Mouse (Mus musculus) testis, adult 2 months (tissue): ENCODE measurements around the gene Ppp1r13b.

Source experiments
- CTCF ChIP-seq: fragments of 200-500 bp; IDR thresholded peaks from 2 replicates; pipeline ENCODE4 v1.5.1; 2012; ENCODE audit warnings: low read depth, mild to moderate bottlenecking, inconsistent platforms, low read length, moderate library complexity; ENCODE audit not compliant: control insufficient read depth, insufficient read depth, insufficient replicate concordance
- POLR2A ChIP-seq: fragments of 200-500 bp; IDR thresholded peaks from 2 replicates; pipeline ENCODE4 v1.6.1; 2012; ENCODE audit warnings: low read depth, mild to moderate bottlenecking, inconsistent platforms, low read length, moderate library complexity; ENCODE audit not compliant: control insufficient read depth

DNA sequence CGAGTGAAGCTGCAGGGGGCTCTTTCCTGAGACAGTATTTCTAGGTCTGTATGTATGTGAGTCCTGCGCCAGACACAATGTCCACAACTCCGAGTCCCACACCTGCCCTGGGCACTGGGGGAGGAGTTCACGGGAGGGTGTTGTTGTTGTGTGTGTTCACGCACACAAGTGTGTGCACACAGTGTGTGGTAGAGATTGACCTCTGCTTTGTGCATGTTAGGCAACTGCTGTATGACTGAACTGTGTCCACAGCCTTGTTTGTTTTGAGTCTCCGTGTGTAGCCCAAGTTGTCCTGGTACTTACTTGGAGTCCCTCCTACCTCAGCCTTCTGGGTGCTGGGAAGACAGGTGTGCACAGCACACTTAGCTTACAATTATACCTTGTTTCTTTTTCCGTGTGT, 117.3 kb downstream of the Ppp1r13b start:
- TF ChIP-seq POLR2A = no peak
- no peak for TF ChIP-seq CTCF
